Mouse (Mus musculus) thymus, postnatal 4 days (tissue): ENCODE results near the gene Nudt16.
"Not testable (repeated sequence)": the region's sequence is repeated elsewhere in the genome, so short reads cannot be mapped to it uniquely, and the experiment has no call there.

ENCODE experiments used
- DNase-seq: peaks from one replicate; pipeline ENCODE4 v3.0.0; 2021

Nudt16 gene

DNA sequence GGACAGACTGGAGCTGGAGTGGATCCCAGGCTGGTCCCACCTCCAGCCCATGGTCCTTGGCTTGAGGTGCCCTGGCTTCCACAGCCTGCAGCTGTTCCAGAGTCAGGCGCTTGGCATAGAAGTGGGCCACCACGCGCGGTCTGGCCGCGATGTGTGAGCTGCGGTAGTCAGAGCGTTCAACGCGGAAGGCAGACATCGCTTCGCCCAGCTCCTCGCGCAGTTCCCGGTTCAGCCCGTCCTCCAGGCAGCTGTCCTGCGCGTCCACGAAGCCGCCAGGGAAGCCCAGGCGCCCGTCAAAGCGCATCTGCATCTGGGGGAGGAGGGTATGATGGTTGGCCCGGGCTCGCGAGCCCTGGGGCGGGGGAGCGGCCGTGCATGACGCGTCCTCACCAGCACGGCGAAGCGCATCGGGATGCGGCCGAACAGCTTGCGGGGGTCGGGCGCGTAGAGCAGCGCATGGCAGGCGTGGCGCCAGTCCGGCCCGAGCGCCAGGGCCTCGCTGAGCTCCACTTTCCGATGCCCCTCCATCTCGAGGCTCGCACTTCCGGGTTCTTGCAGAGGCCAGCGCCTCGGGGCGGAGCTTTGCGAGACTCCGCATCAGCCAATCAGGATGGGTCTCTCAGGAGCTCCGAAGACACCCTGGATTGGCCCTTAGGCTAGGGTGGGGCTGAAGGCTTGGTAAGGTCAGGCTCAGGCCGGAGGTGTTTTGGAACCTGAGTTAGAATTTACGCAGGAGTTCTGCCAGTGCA lies at the start of gene Nudt16:
TSS of gene Nudt16 (minus strand) at position 572 of the 749 bp plus-strand sequence.
- peak; percentile 92 for DNase-seq

DNA sequence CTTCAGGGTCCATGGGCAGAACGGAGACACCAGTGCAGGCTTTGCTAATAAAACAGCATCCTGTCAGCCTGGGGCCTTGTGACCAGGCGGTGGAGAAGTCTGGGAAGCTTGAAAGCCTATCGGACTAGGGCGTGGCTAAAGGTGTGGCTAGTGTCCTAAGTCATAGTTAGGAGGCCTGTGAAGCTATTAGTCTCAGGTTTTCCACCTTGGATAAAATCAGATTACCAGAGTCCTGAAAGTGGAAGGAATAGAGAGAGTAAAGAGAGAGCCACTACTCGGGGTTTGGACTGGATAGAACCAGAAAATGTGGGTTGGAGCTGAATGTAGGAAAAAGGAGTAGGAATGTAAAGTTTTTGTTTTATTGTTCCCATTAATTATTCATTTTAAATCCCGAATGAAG lies 13.4 kb upstream of the Nudt16 start, which contains the start of gene 1700080E11Rik:
TSS of gene 1700080E11Rik (minus strand) at position 101 of the 400 bp plus-strand sequence.
- DNase-seq: no peak

DNA sequence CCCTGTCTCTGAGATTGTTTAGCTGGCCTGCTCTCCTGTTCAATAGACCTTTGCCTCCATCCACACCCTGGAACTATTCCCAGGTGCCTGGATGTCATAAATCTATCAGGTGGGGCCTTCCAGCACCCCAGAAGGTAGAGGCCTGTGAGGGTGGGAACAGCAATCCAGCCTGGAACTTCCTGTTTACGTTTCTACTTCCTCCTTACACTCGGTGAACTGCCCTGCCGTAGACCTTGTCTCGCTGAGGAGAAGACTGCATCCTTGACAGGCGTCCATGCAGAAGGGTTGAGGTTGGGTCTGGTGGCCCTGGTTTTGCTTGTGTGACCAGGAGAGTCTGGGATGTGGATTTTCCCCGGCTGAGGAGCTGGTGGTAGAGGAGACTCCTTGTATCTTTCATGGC lies 7.6 kb upstream of the Nudt16 start:
- DNase-seq: no peak

DNA sequence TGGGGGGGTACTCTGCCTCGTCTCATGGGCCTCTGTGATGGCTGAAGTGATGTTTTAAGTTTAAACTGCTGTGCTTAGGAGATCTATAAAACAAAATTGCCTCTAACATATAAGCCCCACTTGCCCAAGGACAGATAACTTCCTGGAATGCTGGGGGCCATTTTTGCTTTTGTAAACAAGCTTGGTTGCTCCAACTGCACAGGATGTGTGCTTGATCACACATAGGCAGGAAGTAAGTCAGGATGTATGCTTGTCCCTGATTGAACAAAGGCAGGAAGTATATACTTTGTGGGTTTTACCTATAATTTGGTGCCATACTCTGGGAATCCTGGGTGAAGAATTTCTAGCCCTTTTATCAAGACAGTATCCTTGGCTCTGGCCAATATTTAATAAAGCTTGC lies 4.8 kb upstream of the Nudt16 start:
- no peak for DNase-seq

DNA sequence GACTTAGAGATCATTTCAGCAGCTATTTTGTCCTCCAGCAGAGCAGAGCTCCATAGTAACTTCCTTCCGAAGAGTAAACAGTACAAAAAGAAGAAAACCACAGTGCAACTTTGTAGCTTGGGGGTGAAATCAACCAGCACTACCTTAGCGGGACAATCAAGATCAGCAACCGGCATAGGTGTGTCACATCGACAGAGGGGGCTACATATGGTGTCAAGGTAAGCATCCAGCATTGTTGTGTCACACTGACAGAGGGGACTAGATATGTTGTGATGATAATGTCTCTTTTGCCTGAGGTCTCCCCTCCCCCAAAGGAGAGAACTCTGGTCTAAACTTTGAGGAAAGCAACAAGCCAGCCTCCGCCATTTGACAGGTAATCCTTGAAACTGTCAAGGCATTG lies 2.9 kb upstream of the Nudt16 start:
- no peak for DNase-seq

DNA sequence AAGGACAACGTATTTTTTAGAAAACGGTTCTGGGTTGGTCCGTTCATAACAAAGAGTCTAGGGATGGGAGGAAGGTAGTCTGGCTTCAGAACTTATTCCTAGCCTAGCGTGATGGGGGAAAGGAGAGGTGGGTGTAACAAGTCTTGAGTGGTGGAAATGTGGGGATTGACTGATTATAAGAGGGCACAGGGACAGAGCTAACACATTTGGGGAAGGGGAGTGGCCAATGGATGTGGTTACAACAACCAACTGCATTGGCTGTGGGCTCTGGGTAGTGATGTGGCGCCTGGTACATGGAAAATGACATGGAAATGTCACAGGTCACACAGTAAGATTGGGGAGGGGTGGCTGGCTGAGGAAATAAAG lies 361 bp upstream of the Nudt16 start:
- DNase-seq: no peak

DNA sequence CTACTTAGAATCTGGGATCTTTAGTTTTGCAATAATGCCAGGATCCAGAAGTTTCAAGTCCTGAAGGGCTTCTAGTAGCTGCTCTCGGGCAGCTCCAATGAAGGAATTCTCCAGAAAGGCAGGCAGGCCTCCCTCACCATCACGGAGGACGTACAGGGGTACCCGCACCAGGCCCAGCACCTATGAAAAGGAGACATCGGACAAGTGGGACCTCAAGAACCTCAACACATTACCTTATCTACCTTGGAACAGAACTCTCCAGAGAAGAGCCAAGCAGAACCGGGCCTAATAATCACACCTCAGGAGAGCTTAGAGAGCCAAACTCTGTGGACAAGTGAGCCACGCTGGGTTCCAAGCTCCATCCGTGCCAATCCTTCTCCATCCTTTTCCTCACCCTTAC lies 1.3 kb downstream of the Nudt16 start:
- no peak for DNase-seq

DNA sequence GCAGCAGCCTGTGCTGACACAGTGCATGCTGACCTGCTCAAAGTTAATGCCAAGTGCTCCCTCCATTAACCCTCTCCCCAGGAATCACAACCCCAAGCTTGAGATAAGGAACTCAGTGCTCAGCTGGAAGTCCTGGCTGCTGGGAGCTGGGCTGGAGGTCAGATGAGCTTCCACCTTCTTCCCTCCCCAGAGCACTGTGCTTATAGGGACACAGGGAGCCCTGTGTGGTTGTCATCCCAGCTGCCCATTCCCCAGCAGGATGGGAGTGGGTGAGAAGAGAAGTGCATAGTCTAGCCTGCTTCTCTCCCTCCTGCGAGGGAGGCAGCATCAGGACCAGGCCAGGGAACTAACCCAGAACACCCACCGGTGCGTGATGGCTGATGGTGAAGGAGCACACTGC lies 6.4 kb downstream of the Nudt16 start:
- not testable (repeated sequence) for DNase-seq

DNA sequence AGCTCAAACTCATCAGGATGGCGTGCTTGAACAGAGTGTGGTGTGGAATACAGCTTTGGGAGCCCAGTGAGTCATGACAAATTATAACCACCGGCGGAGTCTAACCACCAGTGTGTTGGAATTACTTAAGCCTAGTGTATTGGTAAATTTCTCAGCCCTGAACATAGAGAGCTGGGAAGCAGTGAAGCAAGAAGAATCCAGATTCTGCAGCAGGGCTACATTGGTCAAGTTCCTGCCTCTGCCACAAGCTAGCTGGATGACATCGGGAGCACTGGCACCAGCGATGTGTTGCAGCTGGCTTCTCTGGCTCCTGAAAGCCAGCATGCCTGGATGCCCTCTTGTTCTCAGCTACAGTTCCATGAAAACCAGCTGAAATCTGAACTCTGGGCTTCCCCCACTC lies 27.7 kb downstream of the Nudt16 start:
- no peak for DNase-seq

DNA sequence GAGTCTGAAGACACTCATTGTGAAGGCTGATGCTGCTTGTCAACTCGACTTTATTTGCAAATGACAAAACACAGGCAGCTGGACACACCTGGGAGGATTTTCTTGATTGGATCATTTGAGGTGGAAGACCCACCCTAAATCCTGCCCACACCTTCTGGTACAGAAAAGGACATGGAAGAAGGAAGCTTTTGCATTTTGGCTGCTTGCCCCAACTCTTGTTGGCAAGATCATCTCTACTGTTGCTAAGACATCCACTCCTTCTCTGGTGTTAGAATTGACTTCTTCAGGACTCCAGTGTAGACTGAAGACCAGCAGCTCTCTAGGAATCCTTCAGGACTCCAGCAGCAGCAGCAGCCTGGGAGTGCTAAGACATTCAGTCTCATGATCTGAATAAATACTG lies 29.7 kb downstream of the Nudt16 start:
- no peak for DNase-seq

GRCm38 (mm10) chr9:105100807-105101570 lies 30.6 kb downstream of the Nudt16 start:
- DNase-seq: peak; percentile 64

GRCm38 (mm10) chr9:105080246-105080645 lies 51.4 kb downstream of the Nudt16 start:
- DNase-seq: no peak
